Mouse (Mus musculus) stomach, embryonic 16.5 days (tissue): Measurements from ENCODE around the gene Tm4sf20. TPM values are rescaled to one million over a fixed set of nuclear protein-coding genes. Genes with fewer than 3 reads are reported as not detected.

ENCODE experiments used
- polyA plus RNA-seq: library from polyadenylated mRNA; unstranded; fragments of >200 nt; fragmentation: Nextera tagmentation; extraction: Ambion mirVana; gene quantifications from 2 replicates; pipeline ENCODE4 v1.2.1, GENCODE M21; 2015

Gene Tm4sf20
- polyA plus RNA-seq, 1 experiment from 2014 or later: 21.3 TPM

Other genes with a start within 250 kb of the Tm4sf20 start
- 0.61 and 0.67 TPM in 2 replicates for gene Col4a4, start 181.6 kb downstream of the Tm4sf20 start, polyA plus RNA-seq
- 0.47 and 0.63 TPM in 2 replicates for gene Col4a3, start 181.5 kb downstream of the Tm4sf20 start, polyA plus RNA-seq
- gene Mff, start 43.6 kb downstream of the Tm4sf20 start, polyA plus RNA-seq: 170 and 177 TPM in 2 replicates
- not detected in 2 replicates for gene Gm47791, start 2.8 kb upstream of the Tm4sf20 start, polyA plus RNA-seq
- 17.0 and 21.6 TPM in 2 replicates for gene Agfg1, start 71.0 kb upstream of the Tm4sf20 start, polyA plus RNA-seq
- gene A030005L19Rik, start 144.9 kb upstream of the Tm4sf20 start, polyA plus RNA-seq: 0.17 and 0.30 TPM in 2 replicates
- not detected in 2 replicates for gene A030014E15Rik, start 156.5 kb upstream of the Tm4sf20 start, polyA plus RNA-seq
- gene Gm6217, start 162.9 kb upstream of the Tm4sf20 start, polyA plus RNA-seq: not detected in 2 replicates
- gene A030003K21Rik, start 174.9 kb upstream of the Tm4sf20 start, polyA plus RNA-seq: not detected in 2 replicates
- gene Gm7544, start 187.6 kb upstream of the Tm4sf20 start, polyA plus RNA-seq: not detected in 2 replicates
- gene Gm47955, start 191.8 kb upstream of the Tm4sf20 start, polyA plus RNA-seq: not detected in 2 replicates
- gene Gm47959, start 232.1 kb upstream of the Tm4sf20 start, polyA plus RNA-seq: not detected in 2 replicates